Mouse (Mus musculus) left cerebral cortex, postnatal 36 days (tissue): ENCODE measurements around the gene Psme2b. TPM values are rescaled to one million over a fixed set of nuclear protein-coding genes. Genes with fewer than 3 reads are reported as not detected.
"Not testable (repeated sequence)": the region's sequence is repeated elsewhere in the genome, so short reads cannot be mapped to it uniquely, and the experiment has no call there.

Source experiments
- DNase-seq, 2 experiments: peaks; one replicate each; pipeline ENCODE4 v3.0.0; 2021 to 2022; ENCODE audit warnings: low spot score in 2 of 2, mixed read lengths in 1 of 2
- intact Hi-C: fragments of 180-260 bp; cut with DNase I; formaldehyde crosslinking; loops from one replicate; pipeline ENCODE4 v1.15.1; 2025
- total RNA-seq, 2 experiments: library from RNA; stranded (reverse); gene quantifications; 2 replicates each; pipeline ENCODE4 v1.2.3; 2021

Gene Psme2b
- total RNA-seq: 1 to 10 TPM in 1 of 2 experiments, under 1 TPM in 1; 0.99 to 1.5 TPM

DNA sequence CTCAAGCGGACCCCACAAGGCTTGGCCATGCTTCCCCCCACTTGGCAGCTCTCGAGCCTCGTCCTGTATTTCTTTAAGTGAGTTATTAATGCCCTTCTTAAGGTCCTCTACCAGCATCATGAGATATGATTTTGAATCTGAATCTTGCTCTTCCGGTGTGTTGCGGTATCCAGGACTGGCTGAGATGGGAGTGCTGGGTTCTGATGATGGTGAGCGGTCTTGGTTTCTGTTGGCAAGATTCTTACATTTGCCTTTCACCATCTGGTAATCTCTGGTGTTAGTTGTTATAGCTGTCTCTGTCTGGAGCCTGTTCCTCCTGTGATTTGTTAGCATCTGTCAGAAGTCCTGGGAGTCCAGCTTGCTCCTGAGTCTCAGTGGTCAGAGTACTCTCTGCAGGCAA is at the start of gene Psme2b:
Gene Psme2b (minus strand): TSS at position 101 of the 400 bp plus-strand sequence.
- intact Hi-C loops, DNase-seq: not testable (repeated sequence)

DNA sequence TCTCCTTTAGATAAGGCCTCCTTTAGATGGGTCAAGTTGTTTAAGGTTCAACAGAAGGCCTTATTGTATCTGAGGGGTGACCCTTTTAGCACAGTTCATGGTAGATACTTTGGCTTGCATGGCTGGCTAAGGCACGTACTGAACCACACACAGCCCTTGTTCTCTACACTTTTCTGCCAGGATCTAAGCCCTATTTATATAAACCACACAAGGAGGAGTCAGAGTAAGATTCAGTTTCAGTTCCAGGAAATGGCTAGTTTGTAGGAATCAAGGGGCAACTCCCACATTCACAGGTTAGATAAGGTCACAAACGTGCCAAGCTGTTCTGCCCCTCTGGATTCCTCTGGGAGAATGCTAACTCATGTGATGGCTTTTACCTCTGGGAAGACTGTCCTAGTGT is 48.0 kb upstream of the Psme2b start, which contains the start of gene Tgtp1:
Gene Tgtp1 (minus strand): TSS at position 155 of the 400 bp plus-strand sequence.
- intact Hi-C loops: loop anchor here (10.0 kb wide), 1 partner anchor 71 kb away; the partner anchor contains the start of gene Tgtp2
- not testable (repeated sequence) for DNase-seq

DNA sequence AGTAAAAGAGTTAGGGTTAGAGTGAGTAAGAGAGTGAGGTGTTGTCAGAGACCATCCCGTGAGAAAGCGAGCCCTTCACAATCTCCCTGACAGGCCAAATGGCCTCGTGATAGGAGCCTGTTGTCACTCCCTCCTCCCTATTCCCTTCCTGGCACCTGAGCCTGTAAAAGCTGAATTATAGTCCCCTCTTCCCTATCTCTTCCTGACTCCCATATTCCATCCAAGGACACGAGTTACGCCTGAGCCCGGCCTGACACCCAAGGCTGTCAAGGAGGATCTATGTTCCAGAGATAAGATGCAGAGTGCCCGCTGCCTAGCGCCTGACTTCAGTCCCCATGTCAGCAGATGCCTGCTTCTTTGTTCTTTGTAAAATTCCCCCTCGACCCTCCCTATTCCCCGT is 47.3 kb upstream of the Psme2b start:
- DNase-seq: not testable (repeated sequence)
- intact Hi-C loops: loop anchor here (10.0 kb wide), 1 partner anchor 72 kb away; the partner anchor contains the start of gene Tgtp2

DNA sequence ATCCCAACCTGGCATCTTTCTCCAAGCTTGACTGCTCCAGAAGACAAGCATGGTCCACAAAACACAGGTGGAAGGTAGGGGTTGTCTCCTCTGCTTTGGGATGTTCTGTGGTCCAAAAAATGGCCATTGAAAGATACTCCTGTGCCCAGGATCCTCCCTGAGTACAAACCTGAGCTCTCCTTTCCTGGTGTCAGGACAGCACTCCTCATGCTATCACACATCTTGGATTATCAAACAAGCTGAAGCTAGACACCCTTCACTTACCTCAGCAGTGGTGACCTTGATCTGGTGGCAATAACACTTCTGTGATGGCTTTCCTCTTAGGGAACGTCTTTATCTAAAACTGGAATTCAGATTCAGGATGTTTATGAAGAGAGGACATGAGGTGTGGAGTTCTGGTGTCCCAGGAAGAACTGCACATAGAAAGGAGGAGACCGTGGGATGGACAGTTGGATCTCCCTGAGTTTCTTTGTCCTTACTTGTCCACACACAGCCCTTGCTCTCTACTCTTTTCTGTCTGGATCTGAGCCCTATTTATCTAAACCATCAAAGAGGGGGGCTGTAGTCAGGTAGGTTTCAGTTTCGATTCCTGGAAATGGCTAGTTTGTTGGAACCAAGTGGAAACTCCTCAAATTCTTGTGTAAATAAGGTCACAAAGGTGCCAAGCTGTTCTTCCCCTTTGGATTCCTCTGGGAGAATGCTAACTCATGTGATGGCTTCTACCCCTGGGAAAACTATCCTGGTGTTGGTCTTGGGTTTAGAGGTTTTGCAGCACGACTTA is 45.9 kb upstream of the Psme2b start, which contains the start of gene Gm12185:
Gene Gm12185 (minus strand): TSS at position 487 of the 781 bp plus-strand sequence.
- intact Hi-C loops: loop anchor here (10.0 kb wide), 1 partner anchor 73 kb away; the partner anchor contains the start of gene Tgtp2
- not testable (repeated sequence) for DNase-seq

DNA sequence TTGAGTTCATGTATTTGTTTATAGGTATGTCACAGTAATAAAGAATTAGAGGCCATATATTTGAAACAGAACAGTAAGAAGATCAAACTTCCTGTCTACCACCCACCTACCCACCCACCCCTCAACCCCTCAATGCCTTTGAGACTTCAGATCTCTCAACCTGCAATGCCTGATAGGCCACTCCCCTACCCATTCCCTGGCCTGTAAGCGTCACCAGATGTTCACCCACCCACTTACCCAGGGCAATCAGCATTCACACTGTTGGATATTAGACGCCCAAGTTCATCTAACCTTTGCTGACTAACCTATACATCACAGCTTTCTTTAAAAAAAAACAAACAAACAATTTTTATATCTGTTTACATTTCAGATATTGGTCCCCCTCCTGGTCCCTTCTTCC is 44.0 kb upstream of the Psme2b start:
- intact Hi-C loops: loop anchor here (10.0 kb wide), 1 partner anchor 75 kb away; the partner anchor contains the start of gene Tgtp2

DNA sequence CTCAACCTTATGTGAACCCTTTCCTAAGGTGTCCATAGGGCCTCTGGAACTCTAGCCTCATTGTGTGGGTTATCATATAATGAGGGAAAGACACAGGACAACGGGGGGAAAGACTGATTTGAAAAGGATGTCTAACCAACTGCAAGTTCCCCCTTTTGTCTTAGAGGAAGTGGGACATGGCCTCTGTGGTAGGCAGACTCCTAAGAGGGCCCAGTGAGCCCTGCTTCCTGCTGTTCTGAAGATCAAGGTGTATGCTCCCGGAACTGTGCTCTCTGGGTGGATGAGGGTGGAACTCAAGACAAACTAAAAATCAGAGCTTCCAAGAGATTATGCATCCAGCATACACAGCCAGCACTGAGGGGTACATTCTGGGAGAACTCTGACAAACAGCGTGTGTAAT is 42.2 kb upstream of the Psme2b start:
- intact Hi-C loops, DNase-seq: not testable (repeated sequence)

More for the DNA sequence above, 44.0 kb upstream of the Psme2b start:
- not testable (repeated sequence) for DNase-seq

DNA sequence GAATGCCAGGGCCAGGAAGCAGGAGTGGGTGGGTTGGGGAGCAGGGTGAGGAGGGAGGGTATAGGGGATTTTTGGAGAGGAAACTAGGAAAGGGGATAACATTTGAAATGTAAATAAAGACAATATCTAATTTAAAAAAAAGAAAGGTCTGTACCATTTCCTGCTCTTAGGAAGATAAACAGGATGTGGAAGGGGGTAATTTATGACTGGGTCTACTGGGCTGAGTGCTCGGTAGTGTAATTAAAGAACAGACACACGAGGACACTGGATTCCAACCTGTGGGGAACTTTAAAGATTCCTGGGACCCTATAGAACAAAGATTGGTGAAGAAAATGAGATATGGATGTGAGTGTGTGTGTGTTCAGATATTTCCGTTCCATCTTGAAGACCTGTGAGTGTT is 36.9 kb upstream of the Psme2b start:
- intact Hi-C loops: not testable (repeated sequence)

DNA sequence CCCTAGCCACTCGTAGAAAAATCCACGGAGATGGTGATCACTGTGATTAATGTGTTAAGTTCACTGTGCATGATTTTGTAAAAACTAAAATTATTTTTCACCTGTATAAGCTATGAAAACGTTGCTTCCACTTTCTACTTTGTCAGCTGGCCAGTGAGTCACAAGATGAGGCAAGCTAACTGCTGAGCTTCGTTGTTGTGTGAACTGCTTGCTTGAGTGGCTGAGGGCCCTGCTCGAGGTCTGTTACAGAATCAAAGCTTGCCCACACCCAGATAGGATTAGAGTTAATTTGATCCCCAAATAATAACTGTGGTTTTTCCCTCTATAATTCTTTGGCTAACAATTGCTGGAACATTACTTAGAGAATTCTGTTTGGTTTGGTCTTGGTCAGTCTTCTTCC is 34.1 kb upstream of the Psme2b start:
- DNase-seq, intact Hi-C loops: not testable (repeated sequence)

More for the DNA sequence above, 36.9 kb upstream of the Psme2b start:
- DNase-seq: not testable (repeated sequence)

DNA sequence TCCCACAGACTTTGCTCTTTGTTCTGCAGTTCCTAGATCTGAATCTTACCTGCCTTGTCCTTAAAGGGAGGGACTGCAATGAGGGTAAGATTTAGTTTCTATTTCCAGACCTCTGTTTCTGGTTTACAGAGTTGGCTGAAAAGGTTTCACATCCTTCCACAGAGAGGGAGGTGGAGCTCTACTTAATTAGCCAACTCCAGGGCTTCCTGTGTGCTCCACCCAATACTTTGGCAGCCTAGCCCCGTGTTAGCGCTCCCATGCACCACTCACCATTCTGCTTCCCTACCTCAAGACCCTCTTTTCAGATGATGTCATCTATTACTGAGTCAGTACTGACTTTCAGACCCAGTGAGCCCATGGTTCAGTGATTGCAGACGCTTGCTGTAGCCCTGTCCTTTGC is 33.3 kb upstream of the Psme2b start, which contains the start of gene 9930111J21Rik1:
Gene 9930111J21Rik1 (minus strand): TSS at position 148 of the 400 bp plus-strand sequence.
- DNase-seq, intact Hi-C loops: not testable (repeated sequence)

DNA sequence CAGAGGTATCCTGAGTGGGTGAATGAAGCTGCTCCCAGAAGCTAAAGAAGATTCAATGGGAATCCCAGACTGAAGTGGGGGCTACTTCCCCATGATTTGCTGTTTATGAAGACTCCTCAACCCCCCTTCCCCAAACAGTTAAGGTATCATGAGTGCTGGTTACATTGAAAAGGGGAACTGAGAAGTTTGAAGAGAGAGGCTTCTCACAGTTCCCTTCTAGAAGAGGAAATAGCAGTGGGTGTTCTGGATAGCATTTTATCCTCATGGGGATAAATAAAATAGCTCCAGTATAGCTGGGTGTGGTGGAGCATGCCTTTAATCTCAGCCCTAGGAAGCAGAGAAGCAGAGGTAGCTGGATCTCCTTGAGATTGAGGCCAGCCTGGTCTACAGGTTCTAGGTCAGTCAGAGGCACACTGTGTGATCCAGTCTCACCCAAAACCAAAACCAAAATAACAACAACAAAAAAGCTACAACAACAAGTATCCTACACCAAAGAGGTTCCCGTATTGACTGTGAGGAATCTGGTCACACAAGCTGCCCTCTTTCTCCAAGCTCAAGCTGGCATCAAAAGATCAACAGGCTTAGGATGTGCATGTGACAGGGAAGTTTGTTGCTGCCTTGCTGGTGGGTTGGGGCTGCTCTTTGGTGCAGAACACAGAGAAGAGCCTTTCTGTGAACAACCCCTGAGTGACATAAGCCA is 32.4 kb upstream of the Psme2b start, which contains the start of gene Olfr56:
Gene Olfr56 (plus strand): TSS at position 650 of the 700 bp plus-strand sequence.
- DNase-seq, intact Hi-C loops: not testable (repeated sequence)

DNA sequence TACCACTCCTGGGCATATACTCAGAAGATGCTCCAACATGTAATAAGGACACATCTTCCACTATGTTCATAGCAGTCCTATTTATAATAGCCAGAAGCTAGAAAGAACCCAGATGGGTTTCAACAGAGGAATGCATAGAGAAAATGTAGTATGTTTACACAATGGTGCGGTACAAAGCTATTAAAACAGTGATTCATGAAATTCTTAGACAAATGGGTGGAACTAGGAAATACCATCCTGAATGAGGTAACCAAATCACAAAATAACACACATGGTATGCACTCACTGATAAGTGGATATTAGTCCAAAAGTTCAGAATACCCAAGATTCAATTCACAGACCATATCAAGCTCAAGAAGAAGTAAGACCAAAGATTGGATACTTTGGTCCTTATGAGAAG is 28.7 kb upstream of the Psme2b start:
- intact Hi-C loops, DNase-seq: not testable (repeated sequence)

DNA sequence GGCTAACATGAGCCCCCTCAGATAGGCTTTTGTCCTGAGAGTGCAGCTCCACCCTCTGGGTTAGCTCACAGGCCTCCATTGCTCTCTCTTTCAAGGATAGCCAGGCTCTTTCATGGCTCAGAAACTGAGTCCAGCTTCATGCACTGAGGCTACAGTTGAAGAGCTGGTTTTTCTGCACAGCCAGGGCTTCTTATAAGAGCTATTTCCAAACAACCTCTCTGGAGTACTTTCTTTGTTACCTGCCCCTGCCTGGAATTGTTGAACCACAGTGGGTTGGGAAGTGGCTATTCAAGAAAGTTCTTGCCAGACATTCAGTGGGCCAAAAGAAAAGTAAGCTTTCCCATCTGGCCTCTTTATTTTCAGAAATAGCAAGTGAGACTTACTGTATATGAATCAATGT is 6.7 kb downstream of the Psme2b start:
- intact Hi-C loops, DNase-seq: not testable (repeated sequence)

DNA sequence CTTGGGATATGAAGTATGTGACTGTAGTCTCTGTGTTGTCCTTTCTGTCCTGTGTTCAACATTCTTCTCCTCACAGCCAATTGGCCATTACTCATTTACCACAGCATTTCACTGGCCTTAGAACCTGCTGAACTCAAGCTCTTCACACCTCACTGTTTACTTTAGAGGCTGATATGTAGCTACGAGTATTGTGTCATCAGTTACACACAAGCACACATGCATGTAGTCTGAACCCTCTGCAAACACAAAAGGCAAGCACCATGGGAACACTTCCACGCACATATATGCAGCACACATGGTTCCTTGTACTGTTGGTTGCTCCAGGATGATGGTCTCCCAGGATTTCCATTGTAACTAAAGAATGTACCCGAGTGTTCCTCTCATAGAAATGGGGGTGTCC is 10.7 kb downstream of the Psme2b start:
- intact Hi-C loops, DNase-seq: not testable (repeated sequence)

DNA sequence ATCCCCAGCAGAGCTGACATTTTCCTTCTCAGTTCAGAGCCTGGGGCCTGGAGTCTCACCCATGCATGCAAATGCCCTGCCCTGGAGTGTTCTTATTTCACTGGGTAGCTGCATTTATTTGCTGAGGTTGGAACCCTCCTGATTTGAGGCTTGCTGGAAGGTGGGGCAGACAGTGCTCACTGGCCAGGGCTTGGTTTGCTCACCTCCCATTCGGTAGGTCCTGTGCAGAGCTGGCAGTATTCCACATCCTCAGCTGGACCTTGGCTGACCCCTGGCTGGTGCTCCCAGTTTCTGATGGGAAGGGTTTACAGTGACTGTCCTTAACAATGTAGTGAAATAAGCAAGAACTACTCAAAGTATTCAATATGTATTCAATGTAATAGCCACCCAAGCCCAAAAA is 12.1 kb downstream of the Psme2b start:
- DNase-seq, intact Hi-C loops: not testable (repeated sequence)

DNA sequence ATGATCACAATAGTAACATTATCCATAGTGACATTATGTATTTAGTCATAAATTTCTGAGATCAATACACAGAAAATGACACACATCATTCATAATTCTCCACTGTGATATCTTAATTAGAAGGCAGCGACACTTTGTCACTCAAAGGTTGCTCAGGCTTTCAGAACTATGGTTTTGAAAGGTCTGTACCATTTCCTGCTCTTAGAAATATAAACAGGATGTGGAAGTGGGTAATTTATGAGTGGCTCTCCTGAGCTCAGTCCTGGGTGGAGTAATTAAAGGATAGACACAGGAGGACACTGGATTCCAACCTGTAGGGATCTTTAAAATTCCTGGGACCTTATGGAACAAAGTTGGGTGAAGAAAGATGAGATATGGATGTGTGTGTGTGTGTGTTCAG is 12.6 kb downstream of the Psme2b start:
- DNase-seq, intact Hi-C loops: not testable (repeated sequence)

DNA sequence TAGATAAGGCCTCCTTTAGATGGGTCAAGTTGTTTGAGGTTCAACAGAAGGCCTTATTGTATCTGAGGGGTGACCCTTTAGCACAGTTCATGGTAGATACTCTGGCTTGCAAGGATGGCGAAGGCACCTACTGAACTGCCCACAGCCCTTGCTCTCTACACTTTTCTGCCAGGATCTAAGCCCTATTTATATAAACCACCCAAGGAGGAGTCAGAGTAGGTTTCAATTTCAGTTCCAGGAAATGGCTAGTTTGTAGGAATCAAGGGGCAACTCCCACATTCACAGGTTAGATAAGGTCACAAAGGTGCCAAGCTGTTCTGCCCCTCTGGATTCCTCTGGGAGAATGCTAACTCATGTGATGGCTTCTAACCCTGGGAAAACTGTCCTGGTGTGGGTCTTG is 17.9 kb downstream of the Psme2b start:
- intact Hi-C loops, DNase-seq: not testable (repeated sequence)

DNA sequence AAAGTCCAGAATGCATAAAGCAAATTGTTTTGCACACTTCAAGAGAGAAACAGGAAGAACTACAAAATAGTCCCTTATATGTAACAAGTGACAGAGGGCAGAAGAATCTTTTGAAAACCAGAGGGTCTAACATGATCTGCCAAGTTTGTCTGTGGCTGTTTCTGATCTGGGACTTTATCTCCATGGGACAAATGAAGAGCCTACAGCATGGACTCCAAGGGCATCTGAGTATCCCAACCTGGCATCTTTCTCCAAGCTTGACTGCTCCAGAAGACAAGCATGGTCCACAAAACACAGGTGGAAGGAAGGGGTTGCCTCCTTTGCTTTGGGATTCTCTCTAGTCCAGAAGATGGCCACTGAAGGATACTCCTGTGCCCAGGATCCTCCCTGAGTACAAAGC is 19.6 kb downstream of the Psme2b start:
- DNase-seq, intact Hi-C loops: not testable (repeated sequence)

DNA sequence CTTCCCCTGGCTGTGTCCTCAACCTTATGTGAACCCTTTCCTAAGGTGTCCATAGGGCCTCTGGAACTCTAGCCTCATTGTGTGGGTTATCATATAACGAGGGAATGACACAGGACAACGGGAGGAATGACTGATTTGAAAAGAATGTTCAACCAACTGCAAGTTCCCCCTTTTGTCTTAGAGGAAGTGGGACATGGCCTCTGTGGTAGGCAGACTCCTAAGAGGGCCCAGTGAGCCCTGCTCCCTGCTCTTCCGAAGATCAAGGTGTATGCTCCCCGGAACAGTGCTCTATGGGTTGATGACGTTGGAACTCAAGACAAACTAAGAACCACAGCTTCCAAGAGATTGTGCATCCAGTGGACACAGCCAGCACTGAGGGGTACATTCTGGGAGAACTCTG is 22.2 kb downstream of the Psme2b start:
- DNase-seq, intact Hi-C loops: not testable (repeated sequence)

DNA sequence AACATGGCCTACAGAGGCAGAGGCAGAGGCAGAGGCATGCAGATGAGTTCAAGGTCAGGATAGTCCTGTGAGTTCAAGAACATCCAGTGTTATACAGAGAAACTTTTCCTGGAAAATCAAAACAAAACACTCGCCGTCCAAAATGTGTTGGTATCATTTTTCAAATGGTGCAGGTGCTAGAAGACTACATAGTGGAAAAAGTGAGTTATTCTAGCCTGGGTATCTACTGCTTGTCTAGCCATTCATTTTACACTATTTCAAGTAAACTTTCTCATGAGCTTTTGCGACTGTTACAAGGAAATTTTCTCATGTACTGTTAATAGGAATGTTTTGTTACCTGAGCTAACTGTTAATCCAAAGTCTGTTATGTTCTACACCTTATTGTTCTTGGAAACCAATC is 27.6 kb downstream of the Psme2b start:
- no peak for DNase-seq
- intact Hi-C loops: no loop called here

DNA sequence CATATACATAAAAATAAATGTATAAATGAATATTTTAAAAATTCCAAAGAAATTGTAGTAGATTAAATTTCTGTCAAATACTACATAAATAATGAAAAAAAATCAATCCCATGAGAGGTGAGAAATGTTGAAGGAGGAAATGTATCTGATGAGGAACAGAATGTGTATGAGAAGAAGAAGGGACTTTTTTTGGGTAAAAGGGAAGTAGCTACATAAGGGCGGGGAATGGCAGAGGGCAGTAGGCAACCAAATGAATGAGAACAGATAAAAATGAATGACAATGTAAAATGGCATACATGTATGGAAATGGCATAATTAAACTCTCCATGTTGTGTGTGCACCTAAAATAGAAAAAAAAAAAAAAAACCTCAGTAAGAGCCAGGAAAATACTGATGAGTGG is 32.4 kb downstream of the Psme2b start:
- intact Hi-C loops: no loop called here

More for the DNA sequence above, 32.4 kb downstream of the Psme2b start:
- no peak for DNase-seq
